In genomic region chr7:96651626-96652341, GRCm38 (mm10) we compare ENCODE assay signal across 10 mouse cellular contexts.
DNase-seq lines count a peak whose midpoint lies in the region; ATAC-seq and TF ChIP-seq lines count a peak whose summit lies in the region.
"Had no signal": no experiment of that assay in that cellular context is flagged by ENCODE, and none has a peak within 500 bp of the region (broad histone marks: within the 10 kb centered on the region; RNA-seq: fewer than 3 reads in every experiment).

No protein-coding gene starts in this region.

- no peak overlapping the region for H3K9ac ChIP-seq in forebrain, postnatal 0 days
- 0 out of 2 replicates have a peak overlapping the region, but pooled peaks have one; percentile 28 for H3K9ac ChIP-seq in limb, embryonic 11.5 days (ENCODE audit: low read length)
- no peak overlapping the region for H3K9ac ChIP-seq in liver, embryonic 12.5 days
- H3K9ac ChIP-seq: lung, embryonic 15.5 days had no signal

- ATAC-seq in forebrain, postnatal 0 days: peak; percentile 57
- ATAC-seq in limb, embryonic 11.5 days (ENCODE audit: insufficient number of reproducible peaks, low FRiP score, low TSS enrichment, low read depth): peak; percentile 75
- no peak for ATAC-seq in liver, embryonic 12.5 days
- no peak for ATAC-seq in megakaryocyte-erythroid progenitor cell, adult 5-6 weeks (replicated peaks; ENCODE audit: low FRiP score, low TSS enrichment, poor library complexity, severe bottlenecking)

- no peak overlapping the region for H3K4me2 ChIP-seq in forebrain, postnatal 0 days (ENCODE audit: low read depth)
- no peak overlapping the region; the same call in 1 of the 2 replicates for H3K4me2 ChIP-seq in limb, embryonic 11.5 days (ENCODE audit: low read depth, severe bottlenecking)
- H3K4me2 ChIP-seq in liver, embryonic 12.5 days: no peak overlapping the region
- H3K4me2 ChIP-seq: lung, embryonic 15.5 days had no signal

- DNase-seq in ES-CJ7 (ENCODE audit: low read depth, low spot score) (peak; percentile 19), ZHBTc4 (ENCODE audit: low read depth, low spot score) (peak; percentile 43)
- peak; percentile 32 for DNase-seq in forebrain, postnatal 0 days
- DNase-seq in limb, embryonic 11.5 days (ENCODE audit: low spot score): peak; percentile 79
- DNase-seq in adrenal gland, postnatal 10 days: no peak
- no peak for DNase-seq in gastrocnemius, postnatal 10 days
- DNase-seq: thymus, postnatal 36 days had no signal

- H3K4me1 ChIP-seq in forebrain, postnatal 0 days (ENCODE audit: insufficient read depth): peaks cover 16% of the 10 kb centered on the region
- peaks cover 73% of the 10 kb centered on the region for H3K4me1 ChIP-seq in limb, embryonic 11.5 days (ENCODE audit: control insufficient read depth, insufficient read depth, low read length)
- no peaks in the 10 kb centered on the region for H3K4me1 ChIP-seq in liver, embryonic 12.5 days

- H3K36me3 ChIP-seq in forebrain, postnatal 0 days (ENCODE audit: insufficient read depth): no peaks in the 10 kb centered on the region
- H3K36me3 ChIP-seq in limb, embryonic 11.5 days (ENCODE audit: control insufficient read depth, insufficient read depth, low read length): no peaks in the 10 kb centered on the region
- no peaks in the 10 kb centered on the region for H3K36me3 ChIP-seq in liver, embryonic 12.5 days
- H3K36me3 ChIP-seq: lung, embryonic 15.5 days had no signal

- H3K27ac ChIP-seq in forebrain, postnatal 0 days (ENCODE audit: low read depth, low read length): peak overlapping the region; percentile 16; the same call in 1 of the 2 replicates
- H3K27ac ChIP-seq in limb, embryonic 11.5 days (replicated peaks; ENCODE audit: low read depth, low read length): peak overlapping the region; percentile 79
- no peak overlapping the region for H3K27ac ChIP-seq in liver, embryonic 12.5 days
- H3K27ac ChIP-seq: lung, embryonic 15.5 days had no signal

- no peaks in the 10 kb centered on the region for H3K27me3 ChIP-seq in forebrain, postnatal 0 days (ENCODE audit: insufficient read depth, low read length)
- H3K27me3 ChIP-seq in limb, embryonic 11.5 days (ENCODE audit: control insufficient read depth, insufficient read depth, low read length): no peaks in the 10 kb centered on the region
- peaks cover 8% of the 10 kb centered on the region for H3K27me3 ChIP-seq in liver, embryonic 12.5 days (replicated peaks)
- H3K27me3 ChIP-seq: lung, embryonic 15.5 days had no signal

- no peak overlapping the region for H3K4me3 ChIP-seq in forebrain, postnatal 0 days (ENCODE audit: low read depth, low read length)
- no peak overlapping the region for H3K4me3 ChIP-seq in limb, embryonic 11.5 days (ENCODE audit: low read depth, low read length)
- H3K4me3 ChIP-seq in liver, embryonic 12.5 days: no peak overlapping the region
- H3K4me3 ChIP-seq: lung, embryonic 15.5 days had no signal

- WGBS in forebrain, postnatal 0 days: 32% methylated on average over 6 of the region's 6 CpGs
- 23% methylated on average over 6 of the region's 6 CpGs for WGBS in limb, embryonic 11.5 days
- 31% methylated on average over 6 of the region's 6 CpGs for WGBS in liver, embryonic 12.5 days (ENCODE audit: insufficient replicate concordance)

- H3K9me3 ChIP-seq in forebrain, postnatal 0 days (ENCODE audit: low read length): no peaks in the 10 kb centered on the region
- H3K9me3 ChIP-seq in limb, embryonic 11.5 days (ENCODE audit: control insufficient read depth, low read length): no peaks in the 10 kb centered on the region
- H3K9me3 ChIP-seq in liver, embryonic 12.5 days (replicated peaks): no peaks in the 10 kb centered on the region
- H3K9me3 ChIP-seq: lung, embryonic 15.5 days had no signal

- no peak for TF ChIP-seq CTCF in forebrain, postnatal 0 days (IDR thresholded peaks at IDR 0.05; ENCODE audit: low read depth)

Comparison
In these comparisons a context has a peak if more than half of its experiments do, and no peak if none do; other contexts are left out.
1. DNase-seq: peak in ES-CJ7 (single experiment), ZHBTc4 (single experiment), forebrain, postnatal 0 days (single experiment) and limb, embryonic 11.5 days (single experiment); none in adrenal gland, postnatal 10 days (single experiment) and gastrocnemius, postnatal 10 days (single experiment).
2. ATAC-seq: peak in forebrain, postnatal 0 days (single experiment) and limb, embryonic 11.5 days (single experiment); none in liver, embryonic 12.5 days (single experiment) and megakaryocyte-erythroid progenitor cell, adult 5-6 weeks (single experiment).